Mouse (Mus musculus) embryonic facial prominence, embryonic 14.5 days (tissue): ENCODE measurements at regions not wholly inside any gene's neighbourhood (a gene's known extent, or its start where the extent isn't known, plus 50 kb on each side); places are given as distances from the start of the nearest gene placed in this dataset.

Experiments used
- ATAC-seq: fragments of 200-750 bp; cut with Nextera tagmentation; 2 replicates; pipeline ENCODE4 v1.8.0; 2017; ENCODE audit warnings: low read depth, moderate number of reproducible peaks, moderate TSS enrichment
- DNase-seq: peaks from one replicate; pipeline ENCODE4 v3.0.0-alpha.2; 2015; ENCODE audit warnings: low spot score
- H3K27ac ChIP-seq: fragments of 300-500 bp; sonication (generic); replicated peaks from 2 replicates; pipeline ENCODE4 v1.5.1; 2014; ENCODE audit warnings: low read depth, mild to moderate bottlenecking, low read length, moderate library complexity
- H3K27me3 ChIP-seq: fragments of 300-500 bp; sonication (generic); replicated peaks from 2 replicates; pipeline ENCODE4 v1.6.1; 2014; ENCODE audit warnings: low read length; ENCODE audit not compliant: control insufficient read depth, insufficient read depth
- H3K36me3 ChIP-seq: fragments of 300-500 bp; sonication (generic); 2 replicates; pipeline ENCODE4 v1.6.1; 2014; ENCODE audit warnings: low read length, mixed read lengths; ENCODE audit not compliant: control insufficient read depth, insufficient read depth
- H3K4me1 ChIP-seq: fragments of 300-500 bp; sonication (generic); 2 replicates; pipeline ENCODE4 v1.6.1; 2014; ENCODE audit warnings: antibody characterized with exemption, low read length; ENCODE audit not compliant: control insufficient read depth, insufficient read depth
- H3K4me2 ChIP-seq: fragments of 300-500 bp; sonication (generic); 2 replicates; pipeline ENCODE4 v1.6.1; 2014; ENCODE audit warnings: low read depth, mild to moderate bottlenecking, low read length, moderate library complexity, mixed read lengths
- H3K4me3 ChIP-seq: fragments of 300-500 bp; sonication (generic); 2 replicates; pipeline ENCODE4 v1.5.1; 2014; ENCODE audit warnings: low read depth, mild to moderate bottlenecking, low read length
- H3K9ac ChIP-seq: fragments of 300-500 bp; sonication (generic); 2 replicates; pipeline ENCODE4 v1.6.1; 2014; ENCODE audit warnings: low read depth, mild to moderate bottlenecking, low read length, moderate library complexity, mixed read lengths
- H3K9me3 ChIP-seq: fragments of 300-500 bp; sonication (generic); 2 replicates; pipeline ENCODE4 v1.6.1; 2016; ENCODE audit warnings: low read length; ENCODE audit not compliant: control insufficient read depth
- WGBS: fragments of 180-500 bp; shearing (Covaris S2); extraction: QIAGEN DNeasy Blood & Tissue Kit; methylation state at CpG from one replicate; pipeline ENCODE4 v1.1.7; 2014; 5-methylcytosine and 5-hydroxymethylcytosine counted together

DNA sequence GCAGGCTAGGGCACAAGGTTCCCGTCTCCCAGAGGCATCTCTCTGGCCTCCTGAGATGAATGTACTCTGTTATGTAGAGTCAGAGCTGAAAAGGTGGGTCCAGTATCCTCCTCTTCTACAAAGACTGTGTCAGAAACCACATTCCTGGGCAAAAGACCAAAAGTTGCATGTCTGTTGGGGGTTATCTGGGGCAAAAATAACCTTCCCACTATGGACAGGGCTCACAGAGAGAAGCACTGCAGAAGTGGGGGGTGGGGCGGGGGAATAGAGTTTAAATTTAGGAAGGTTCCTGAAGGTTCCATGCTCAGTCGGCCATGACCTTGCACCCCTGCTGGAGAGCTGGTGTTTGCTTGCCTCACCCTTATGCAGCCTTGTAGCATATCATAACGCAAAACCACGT, 165.9 kb downstream of the B3gnt2 start:
- DNase-seq (no peak), ATAC-seq (no peak)
- WGBS: 82% methylated on average over 5 of the region's 5 CpGs

DNA sequence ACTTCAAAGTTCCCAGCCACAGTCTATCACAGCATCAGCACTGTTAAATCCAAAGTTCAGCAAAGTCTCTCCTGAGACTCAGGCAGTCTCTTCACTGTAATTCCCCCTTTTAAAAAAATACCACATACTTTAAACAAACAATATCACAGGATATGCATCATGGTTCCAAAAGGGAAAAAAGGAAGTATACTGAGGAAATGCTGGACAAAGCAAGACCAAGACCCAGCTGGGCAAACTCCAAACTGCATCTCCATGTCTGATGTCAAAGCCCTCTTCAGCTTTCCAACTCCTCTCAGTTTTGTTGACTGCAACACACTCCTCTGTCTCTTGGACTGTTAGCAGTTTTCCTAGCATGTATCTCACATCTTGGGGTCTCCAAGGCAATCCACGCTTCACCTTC, 165.5 kb downstream of the B3gnt2 start:
- Histone ChIP-seq H3K4me1 (peaks cover 6% of the 10 kb centered on the region; the same call in 1 of the 2 replicates), H3K9ac (no peak overlapping the region), H3K36me3 (no peaks in the 10 kb centered on the region), H3K27me3 (no peaks in the 10 kb centered on the region), H3K4me2 (no peak overlapping the region), H3K27ac (no peak overlapping the region), H3K4me3 (no peak overlapping the region), H3K9me3 (no peaks in the 10 kb centered on the region)
- DNase-seq (no peak), ATAC-seq (no peak)
- WGBS: 100% methylated on average over 1 of the region's 1 CpGs

More for the DNA sequence above, 165.9 kb downstream of the B3gnt2 start:
- Histone ChIP-seq H3K27me3 (no peaks in the 10 kb centered on the region), H3K4me2 (no peak overlapping the region), H3K4me3 (no peak overlapping the region), H3K4me1 (peaks cover 6% of the 10 kb centered on the region; the same call in 1 of the 2 replicates), H3K9me3 (no peaks in the 10 kb centered on the region), H3K36me3 (no peaks in the 10 kb centered on the region), H3K9ac (no peak overlapping the region), H3K27ac (no peak overlapping the region)

DNA sequence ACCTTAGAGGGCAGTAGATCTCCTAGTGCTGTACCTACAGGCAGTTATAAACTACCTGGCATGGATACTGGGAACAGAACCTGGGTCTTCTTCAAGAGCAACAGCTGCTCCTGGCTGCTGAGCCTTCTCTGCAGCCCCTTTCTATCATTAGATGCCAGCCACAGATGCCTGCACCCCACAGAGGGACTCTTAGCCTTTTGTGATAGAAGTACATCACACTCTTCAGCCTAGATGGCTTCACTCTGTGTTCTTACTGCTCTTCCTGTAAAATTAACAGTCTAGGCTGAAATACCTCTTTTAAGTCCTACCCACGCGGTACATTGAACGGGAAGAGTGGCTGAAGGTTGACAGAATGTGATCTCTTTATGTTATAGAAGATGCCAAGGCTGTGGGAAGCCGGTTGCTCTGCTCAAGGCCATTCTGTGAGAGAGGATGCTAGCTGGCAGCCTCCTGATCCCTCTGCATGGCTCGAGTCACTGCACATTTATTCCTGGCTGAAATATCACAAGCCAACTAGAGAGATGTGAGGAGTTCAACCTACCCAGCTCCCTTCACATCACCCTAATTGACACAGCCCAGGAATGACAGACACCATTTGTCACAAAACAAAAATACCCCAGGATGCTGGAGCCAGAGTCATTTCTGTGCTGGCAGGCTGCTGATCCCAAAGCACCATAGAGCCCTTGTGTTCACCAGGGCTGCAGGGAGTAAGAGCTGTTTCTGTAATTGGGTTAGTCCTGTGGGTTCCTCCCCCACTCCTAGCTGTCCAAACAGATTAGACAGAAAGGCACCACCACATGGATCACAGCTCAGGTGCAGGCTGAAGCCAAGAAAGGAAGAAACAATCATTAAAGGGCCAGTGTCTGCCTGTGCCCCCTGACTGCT, 162.5 kb downstream of the B3gnt2 start:
- no peaks in the 10 kb centered on the region for H3K9me3 ChIP-seq
- H3K27me3 ChIP-seq: no peaks in the 10 kb centered on the region
- no peak overlapping the region for H3K9ac ChIP-seq
- H3K4me1 ChIP-seq: peaks cover 6% of the 10 kb centered on the region; the same call in 1 of the 2 replicates
- no peaks in the 10 kb centered on the region for H3K36me3 ChIP-seq
- no peak overlapping the region for H3K27ac ChIP-seq
- ATAC-seq (peak; percentile 83), DNase-seq (peak; percentile 58)
- 51% methylated on average over 5 of the region's 5 CpGs for WGBS
- no peak overlapping the region for H3K4me2 ChIP-seq
- no peak overlapping the region for H3K4me3 ChIP-seq

- H3K36me3 ChIP-seq: no peaks in the 10 kb centered on the region
- H3K27me3 ChIP-seq: no peaks in the 10 kb centered on the region
- H3K4me2 ChIP-seq: no peak overlapping the region
- 55% methylated on average over 3 of the region's 3 CpGs for WGBS
- no peaks in the 10 kb centered on the region for H3K4me1 ChIP-seq
- H3K9ac ChIP-seq: no peak overlapping the region
- H3K4me3 ChIP-seq: no peak overlapping the region
- ATAC-seq: 0 out of 2 replicates have a peak, but pooled peaks have one; percentile 33
- DNase-seq: peak; percentile 55
- no peaks in the 10 kb centered on the region for H3K9me3 ChIP-seq
- H3K27ac ChIP-seq: no peak overlapping the region
These were observed 154.7 kb downstream of the B3gnt2 start for GRCm38 (mm10) chr11:22706082-22706481.
